Comparison of ENCODE assay signal across 10 mouse cellular contexts in genomic region chr11:11961917-11962628, GRCm38 (mm10).
A peak's percentile ranks its signal among the peaks of the same experiment; 100 is the strongest.
DNase-seq lines count a peak whose midpoint lies in the region; ATAC-seq and TF ChIP-seq lines count a peak whose summit lies in the region.
"Had no signal": no experiment of that assay in that cellular context is flagged by ENCODE, and none has a peak within 500 bp of the region (broad histone marks: within the 10 kb centered on the region; RNA-seq: fewer than 3 reads in every experiment).

No protein-coding gene starts in this region.

- H3K9ac ChIP-seq in neural tube, embryonic 13.5 days: no peak overlapping the region
- no peak overlapping the region for H3K9ac ChIP-seq in limb, embryonic 11.5 days (ENCODE audit: low read length)
- no peak overlapping the region for H3K9ac ChIP-seq in stomach, postnatal 0 days (ENCODE audit: low read length)

- peak; percentile 74 for DNase-seq in adrenal gland, postnatal 14 days
- DNase-seq in adrenal gland, adult 18-20 months (ENCODE audit: low spot score in 2 of 2): no peak
- no peak for DNase-seq in neural tube, embryonic 10.5 days (ENCODE audit: extremely low spot score, low spot score)
- DNase-seq in limb, embryonic 11.5 days (ENCODE audit: low spot score): no peak
- DNase-seq in stomach, postnatal 0 days (ENCODE audit: low spot score): no peak
- no peak for DNase-seq in right cerebral cortex, postnatal 36 days (ENCODE audit: low spot score in 2 of 2)
- DNase-seq: B cell, adult 2 months had no signal

- H3K4me1 ChIP-seq in neural tube, embryonic 13.5 days (replicated peaks): peaks cover 23% of the 10 kb centered on the region
- peaks cover 6% of the 10 kb centered on the region; the same call in 1 of the 2 replicates for H3K4me1 ChIP-seq in limb, embryonic 11.5 days (ENCODE audit: control insufficient read depth, insufficient read depth, low read length)
- H3K4me1 ChIP-seq in stomach, postnatal 0 days (replicated peaks; ENCODE audit: control insufficient read depth, insufficient read depth): peaks cover 5% of the 10 kb centered on the region

- H3K36me3 ChIP-seq in neural tube, embryonic 13.5 days: peaks cover 4% of the 10 kb centered on the region; the same call in 1 of the 2 replicates
- H3K36me3 ChIP-seq in limb, embryonic 11.5 days (ENCODE audit: control insufficient read depth, insufficient read depth, low read length): peaks cover 3% of the 10 kb centered on the region
- no peaks in the 10 kb centered on the region for H3K36me3 ChIP-seq in stomach, postnatal 0 days (ENCODE audit: control insufficient read depth, insufficient read depth, low read length)

- no peak for ATAC-seq in neural tube, embryonic 13.5 days (ENCODE audit: low read depth)
- ATAC-seq in limb, embryonic 11.5 days (ENCODE audit: insufficient number of reproducible peaks, low FRiP score, low TSS enrichment, low read depth): no peak
- ATAC-seq in stomach, postnatal 0 days (ENCODE audit: low FRiP score, low TSS enrichment): peak; percentile 66; the same call in 1 of the 2 replicates
- no peak for ATAC-seq in granulocyte monocyte progenitor cell, adult 5-6 weeks (replicated peaks; ENCODE audit: poor library complexity, severe bottlenecking)

- H3K9me3 ChIP-seq in neural tube, embryonic 13.5 days: no peaks in the 10 kb centered on the region
- no peaks in the 10 kb centered on the region for H3K9me3 ChIP-seq in limb, embryonic 11.5 days (ENCODE audit: control insufficient read depth, low read length)
- no peaks in the 10 kb centered on the region for H3K9me3 ChIP-seq in stomach, postnatal 0 days (ENCODE audit: control insufficient read depth, low read length)
- H3K9me3 ChIP-seq: megakaryocyte, embryonic 14.5 days had no signal

- no peak for TF ChIP-seq CTCF in stomach, postnatal 0 days (IDR thresholded peaks at IDR 0.05; ENCODE audit: low read depth)

- TF ChIP-seq EP300 in stomach, postnatal 0 days (optimal IDR thresholded peaks at IDR 0.05): no peak

- WGBS in neural tube, embryonic 13.5 days: 84% methylated on average over 5 of the region's 5 CpGs
- WGBS in limb, embryonic 11.5 days: 63% methylated on average over 5 of the region's 5 CpGs
- 45% methylated on average over 5 of the region's 5 CpGs for WGBS in stomach, postnatal 0 days

- H3K4me2 ChIP-seq in neural tube, embryonic 13.5 days: no peak overlapping the region
- no peak overlapping the region for H3K4me2 ChIP-seq in limb, embryonic 11.5 days (ENCODE audit: low read depth, severe bottlenecking)
- no peak overlapping the region for H3K4me2 ChIP-seq in stomach, postnatal 0 days (replicated peaks; ENCODE audit: low read depth)

- 0 out of 2 replicates have a peak overlapping the region, but pooled peaks have one; percentile 33 for H3K27ac ChIP-seq in neural tube, embryonic 13.5 days (replicated peaks)
- 0 out of 2 replicates have a peak overlapping the region, but pooled peaks have one; percentile 45 for H3K27ac ChIP-seq in limb, embryonic 11.5 days (replicated peaks; ENCODE audit: low read depth, low read length)
- peak overlapping the region; percentile 78 for H3K27ac ChIP-seq in stomach, postnatal 0 days (replicated peaks)

- H3K4me3 ChIP-seq in neural tube, embryonic 13.5 days: no peak overlapping the region
- H3K4me3 ChIP-seq in limb, embryonic 11.5 days (ENCODE audit: low read depth, low read length): no peak overlapping the region
- no peak overlapping the region for H3K4me3 ChIP-seq in stomach, postnatal 0 days (ENCODE audit: low read depth, low read length)
- H3K4me3 ChIP-seq: megakaryocyte, embryonic 14.5 days had no signal

- H3K27me3 ChIP-seq in neural tube, embryonic 13.5 days: no peaks in the 10 kb centered on the region
- no peaks in the 10 kb centered on the region for H3K27me3 ChIP-seq in limb, embryonic 11.5 days (ENCODE audit: control insufficient read depth, insufficient read depth, low read length)
- no peaks in the 10 kb centered on the region for H3K27me3 ChIP-seq in stomach, postnatal 0 days (ENCODE audit: control insufficient read depth, insufficient read depth, low read length)
- H3K27me3 ChIP-seq: megakaryocyte, embryonic 14.5 days had no signal
